Comparison of ENCODE assay signal across 10 mouse cellular contexts in the genomic region with DNA sequence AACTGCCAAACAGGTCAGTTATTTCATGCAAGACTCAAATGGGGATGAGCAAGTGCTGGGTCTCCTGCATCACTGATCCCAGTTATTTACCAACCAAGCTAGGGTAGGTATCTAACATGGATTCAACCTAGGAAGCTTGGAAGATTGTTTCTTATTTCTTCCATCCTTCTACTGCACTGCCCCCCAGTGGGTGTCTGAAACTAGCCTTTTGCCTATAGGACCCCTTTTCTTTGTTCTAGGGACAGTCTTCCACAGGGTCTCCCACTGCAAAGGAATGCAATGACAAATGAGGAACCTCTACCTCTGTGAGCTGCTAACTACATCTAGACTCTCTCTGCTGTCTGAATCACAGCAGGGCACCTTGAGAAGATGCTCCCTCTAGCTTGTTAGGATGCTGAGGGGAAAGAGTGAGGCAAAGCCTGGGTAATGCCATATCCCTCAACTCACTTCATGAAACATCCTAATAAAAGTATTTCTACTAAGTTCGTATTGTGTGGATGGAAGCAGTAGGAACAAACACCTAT. TPM values are rescaled to one million over a fixed set of nuclear protein-coding genes. Genes with fewer than 3 reads are reported as not detected.
DNase-seq lines count a peak whose midpoint lies in the region; ATAC-seq and TF ChIP-seq lines count a peak whose summit lies in the region.
"Had no signal": no experiment of that assay in that cellular context is flagged by ENCODE, and none has a peak within 500 bp of the region (broad histone marks: within the 10 kb centered on the region; RNA-seq: fewer than 3 reads in every experiment).

No protein-coding gene starts in this region.

- peaks cover 63% of the 10 kb centered on the region for H3K36me3 ChIP-seq in heart, embryonic 13.5 days
- peaks cover 57% of the 10 kb centered on the region for H3K36me3 ChIP-seq in C2C12 (ENCODE audit: control insufficient read depth, insufficient read depth)
- H3K36me3 ChIP-seq in embryonic facial prominence, embryonic 15.5 days: peaks cover 51% of the 10 kb centered on the region
- H3K36me3 ChIP-seq in liver, embryonic 13.5 days: peaks cover 56% of the 10 kb centered on the region

- H3K4me2 ChIP-seq in heart, embryonic 13.5 days: peak overlapping the region; percentile 93
- no peak overlapping the region for H3K4me2 ChIP-seq in embryonic facial prominence, embryonic 15.5 days (replicated peaks)
- H3K4me2 ChIP-seq in liver, embryonic 13.5 days: peak overlapping the region; percentile 82

- peak overlapping the region; percentile 8 for H3ac ChIP-seq in C2C12 (ENCODE audit: control insufficient read depth, insufficient read length, low read depth)

- DNase-seq in heart, postnatal 10 days: no peak
- DNase-seq in liver, embryonic 13.5 days: no peak
- no peak for DNase-seq in frontal cortex, postnatal 25 days (ENCODE audit: low spot score in 2 of 2)
- DNase-seq in urinary bladder, adult 2 months (ENCODE audit: low spot score): no peak
- DNase-seq: cerebellum, adult 9-10 months; kidney, adult 9 months had no signal

- H3K4me1 ChIP-seq in heart, embryonic 13.5 days: peaks cover 46% of the 10 kb centered on the region
- H3K4me1 ChIP-seq in embryonic facial prominence, embryonic 15.5 days: peaks cover 45% of the 10 kb centered on the region
- H3K4me1 ChIP-seq in liver, embryonic 13.5 days (replicated peaks): peaks cover 83% of the 10 kb centered on the region

- H3K79me2 ChIP-seq in C2C12 (ENCODE audit: control insufficient read depth, insufficient read depth): peaks cover 71% of the 10 kb centered on the region

- ATAC-seq in heart, embryonic 13.5 days (ENCODE audit: extremely low read depth, insufficient number of reproducible peaks, low FRiP score, low TSS enrichment): no peak
- no peak for ATAC-seq in embryonic facial prominence, embryonic 15.5 days (ENCODE audit: insufficient number of reproducible peaks, low FRiP score, low TSS enrichment, low read depth)
- no peak for ATAC-seq in liver, embryonic 13.5 days (ENCODE audit: low read depth)
- no peak for ATAC-seq in activated CD4-positive, CD25-positive, alpha-beta regulatory T cell, adult 4 months

- H3K4me3 ChIP-seq in heart, embryonic 13.5 days: peak overlapping the region; percentile 90; the same call in 1 of the 2 replicates
- H3K4me3 ChIP-seq in C2C12 (ENCODE audit: insufficient read depth, poor library complexity, severe bottlenecking): peak overlapping the region; percentile 89
- H3K4me3 ChIP-seq in embryonic facial prominence, embryonic 15.5 days (replicated peaks): peak overlapping the region; percentile 86
- peak overlapping the region; percentile 86 for H3K4me3 ChIP-seq in liver, embryonic 13.5 days (replicated peaks)

- intact Hi-C loops in heart, postnatal 10 days (cut with DNase I): no loop called here

- no peaks in the 10 kb centered on the region for H3K9me3 ChIP-seq in heart, embryonic 13.5 days
- no peaks in the 10 kb centered on the region for H3K9me3 ChIP-seq in embryonic facial prominence, embryonic 15.5 days (replicated peaks)
- no peaks in the 10 kb centered on the region for H3K9me3 ChIP-seq in liver, embryonic 13.5 days (replicated peaks)

- peaks cover 43% of the 10 kb centered on the region for H3K79me3 ChIP-seq in C2C12 (ENCODE audit: low read depth)

- no peak for TF ChIP-seq CTCF in C2C12 (IDR thresholded peaks at IDR 0.05; ENCODE audit: control insufficient read depth, insufficient read depth, insufficient read length)

- WGBS in heart, embryonic 13.5 days: 64% methylated on average over 1 of the region's 1 CpGs
- WGBS in embryonic facial prominence, embryonic 15.5 days: 85% methylated on average over 1 of the region's 1 CpGs
- 70% methylated on average over 1 of the region's 1 CpGs for WGBS in liver, embryonic 13.5 days (ENCODE audit: insufficient replicate concordance)

- no peak overlapping the region for H3K27ac ChIP-seq in heart, embryonic 13.5 days (replicated peaks)
- no peak overlapping the region for H3K27ac ChIP-seq in embryonic facial prominence, embryonic 15.5 days (replicated peaks)
- peak overlapping the region; percentile 12; the same call in 1 of the 2 replicates for H3K27ac ChIP-seq in liver, embryonic 13.5 days

- peaks cover 6% of the 10 kb centered on the region; the same call in 1 of the 2 replicates for H3K27me3 ChIP-seq in heart, embryonic 13.5 days (replicated peaks)
- no peaks in the 10 kb centered on the region for H3K27me3 ChIP-seq in C2C12 (ENCODE audit: control insufficient read depth, insufficient read depth, insufficient read length)
- no peaks in the 10 kb centered on the region for H3K27me3 ChIP-seq in embryonic facial prominence, embryonic 15.5 days
- H3K27me3 ChIP-seq in liver, embryonic 13.5 days: no peaks in the 10 kb centered on the region

- peak overlapping the region; percentile 94; the same call in 1 of the 2 replicates for H3K9ac ChIP-seq in heart, embryonic 13.5 days
- no peak overlapping the region for H3K9ac ChIP-seq in embryonic facial prominence, embryonic 15.5 days
- H3K9ac ChIP-seq in liver, embryonic 13.5 days: peak overlapping the region; percentile 89

TF ChIP-seq in C2C12, 6 proteins besides CTCF, POLR2A, EP300 and RAD21:
- no peak for TF ChIP-seq MYOG (IDR thresholded peaks at IDR 0.05; ENCODE audit: control insufficient read depth, extremely low read depth, insufficient read length)
- TF ChIP-seq MAX (IDR thresholded peaks at IDR 0.05): no peak
- no peak for TF ChIP-seq FOSL1 (IDR thresholded peaks at IDR 0.05; ENCODE audit: insufficient read depth, low read length, poor library complexity, severe bottlenecking)
- TF ChIP-seq CEBPB (IDR thresholded peaks at IDR 0.05; ENCODE audit: low read depth): no peak
- TF ChIP-seq USF1 (IDR thresholded peaks at IDR 0.05; ENCODE audit: low read depth): no peak
- no peak for TF ChIP-seq MYOD1 (IDR thresholded peaks at IDR 0.05; ENCODE audit: control insufficient read depth, insufficient read length, low read depth)

RNA-seq across cellular contexts. Expression of a gene that starts 1.9 kb away (rescaled TPM):
- polyA plus RNA-seq in heart, embryonic 13.5 days (2015; fragmentation: Nextera tagmentation; extraction: Ambion mirVana): 570 and 648 TPM in 2 replicates
- 1,000 to 10,000 TPM; 1,002 to 1,034 TPM for total RNA-seq in heart, postnatal 10 days (2021)
- 8,619 TPM for polyA plus RNA-seq in C2C12 (2012; fragmentation: generic; extraction: Trizol)
- polyA plus RNA-seq in embryonic facial prominence, embryonic 15.5 days (2015; fragmentation: Nextera tagmentation; extraction: Ambion mirVana): 998 and 1,000 TPM in 2 replicates
- 614 and 696 TPM in 2 replicates for polyA plus RNA-seq in liver, embryonic 13.5 days (2015; fragmentation: Nextera tagmentation; extraction: Ambion mirVana)
- polyA plus RNA-seq in urinary bladder, adult 2 months (2012; rRNA removed): 1,557 and 1,878 TPM in 2 replicates
- 1,000 to 10,000 TPM; 1,524 to 2,342 TPM for polyA plus RNA-seq in activated CD4-positive, CD25-positive, alpha-beta regulatory T cell, adult 4 months (2017; shearing (Covaris generic))

RNA-seq across cellular contexts. Expression of a gene that starts 1.9 kb away (rescaled TPM):
- polyA plus RNA-seq in heart, embryonic 13.5 days (2015; fragmentation: Nextera tagmentation; extraction: Ambion mirVana): 527 and 576 TPM in 2 replicates
- 100 to 1,000 TPM; 499 to 513 TPM for total RNA-seq in heart, postnatal 10 days (2021)
- polyA plus RNA-seq in C2C12 (2012; fragmentation: generic; extraction: Trizol): 493 TPM
- polyA plus RNA-seq in embryonic facial prominence, embryonic 15.5 days (2015; fragmentation: Nextera tagmentation; extraction: Ambion mirVana): 432 and 453 TPM in 2 replicates
- 250 and 284 TPM in 2 replicates for polyA plus RNA-seq in liver, embryonic 13.5 days (2015; fragmentation: Nextera tagmentation; extraction: Ambion mirVana)
- 307 and 382 TPM in 2 replicates for polyA plus RNA-seq in urinary bladder, adult 2 months (2012; rRNA removed)
- polyA plus RNA-seq in activated CD4-positive, CD25-positive, alpha-beta regulatory T cell, adult 4 months (2017; shearing (Covaris generic)): 100 to 1,000 TPM; 389 to 432 TPM

RNA-seq across cellular contexts. Expression of a gene that starts 12.2 kb away (rescaled TPM):
- 40.0 and 47.0 TPM in 2 replicates for polyA plus RNA-seq in heart, embryonic 13.5 days (2015; fragmentation: Nextera tagmentation; extraction: Ambion mirVana)
- total RNA-seq in heart, postnatal 10 days (2021): 10 to 100 TPM; 78.7 to 84.2 TPM
- 5.0 TPM for polyA plus RNA-seq in C2C12 (2012; fragmentation: generic; extraction: Trizol)
- 45.3 and 45.8 TPM in 2 replicates for polyA plus RNA-seq in embryonic facial prominence, embryonic 15.5 days (2015; fragmentation: Nextera tagmentation; extraction: Ambion mirVana)
- polyA plus RNA-seq in liver, embryonic 13.5 days (2015; fragmentation: Nextera tagmentation; extraction: Ambion mirVana): 8.1 and 8.9 TPM in 2 replicates
- 65.6 and 79.0 TPM in 2 replicates for polyA plus RNA-seq in urinary bladder, adult 2 months (2012; rRNA removed)
- polyA plus RNA-seq in activated CD4-positive, CD25-positive, alpha-beta regulatory T cell, adult 4 months (2017; shearing (Covaris generic)): 1 to 10 TPM; 1.9 to 3.3 TPM

RNA-seq across cellular contexts. Expression of a gene that starts 20.4 kb away (rescaled TPM):
- polyA plus RNA-seq in heart, embryonic 13.5 days (2015; fragmentation: Nextera tagmentation; extraction: Ambion mirVana): 48.1 and 50.0 TPM in 2 replicates
- 10 to 100 TPM; 19.7 to 22.9 TPM for total RNA-seq in heart, postnatal 10 days (2021)
- 77.8 TPM for polyA plus RNA-seq in C2C12 (2012; fragmentation: generic; extraction: Trizol)
- 57.3 and 59.6 TPM in 2 replicates for polyA plus RNA-seq in embryonic facial prominence, embryonic 15.5 days (2015; fragmentation: Nextera tagmentation; extraction: Ambion mirVana)
- 19.9 and 22.0 TPM in 2 replicates for polyA plus RNA-seq in liver, embryonic 13.5 days (2015; fragmentation: Nextera tagmentation; extraction: Ambion mirVana)
- 21.4 and 21.5 TPM in 2 replicates for polyA plus RNA-seq in urinary bladder, adult 2 months (2012; rRNA removed)
- 10 to 100 TPM; 11.4 to 15.9 TPM for polyA plus RNA-seq in activated CD4-positive, CD25-positive, alpha-beta regulatory T cell, adult 4 months (2017; shearing (Covaris generic))

RNA-seq across cellular contexts. Expression of a gene that starts 40.9 kb away (rescaled TPM):
- 17.0 and 17.8 TPM in 2 replicates for polyA plus RNA-seq in heart, embryonic 13.5 days (2015; fragmentation: Nextera tagmentation; extraction: Ambion mirVana)
- 100 to 1,000 TPM in 1 of 2 experiments, 10 to 100 TPM in 1; 34.9 to 119 TPM for total RNA-seq in heart, postnatal 10 days (2021)
- polyA plus RNA-seq in C2C12 (2012; fragmentation: generic; extraction: Trizol): 212 TPM
- 58.8 and 67.2 TPM in 2 replicates for polyA plus RNA-seq in embryonic facial prominence, embryonic 15.5 days (2015; fragmentation: Nextera tagmentation; extraction: Ambion mirVana)
- 18.9 and 20.2 TPM in 2 replicates for polyA plus RNA-seq in liver, embryonic 13.5 days (2015; fragmentation: Nextera tagmentation; extraction: Ambion mirVana)
- 7.7 and 11.3 TPM in 2 replicates for polyA plus RNA-seq in urinary bladder, adult 2 months (2012; rRNA removed)
- polyA plus RNA-seq in activated CD4-positive, CD25-positive, alpha-beta regulatory T cell, adult 4 months (2017; shearing (Covaris generic)): 1 to 10 TPM; 3.7 to 4.8 TPM
